13 mouse cellular contexts compared by ENCODE assay signal in genomic region chr5:93026437-93027119, GRCm38 (mm10). TPM values are rescaled to one million over a fixed set of nuclear protein-coding genes. Genes with fewer than 3 reads are reported as not detected.
DNase-seq lines count a peak whose midpoint lies in the region; ATAC-seq lines count a peak whose summit lies in the region.
"Had no signal": no experiment of that assay in that cellular context is flagged by ENCODE, and none has a peak within 500 bp of the region (broad histone marks: within the 10 kb centered on the region; RNA-seq: fewer than 3 reads in every experiment).

No protein-coding gene starts in this region.

- H3K4me2 ChIP-seq in hindbrain, embryonic 13.5 days, result no peak overlapping the region
- 0 out of 2 replicates have a peak overlapping the region, but pooled peaks have one; percentile 10 for H3K4me2 ChIP-seq in limb, embryonic 12.5 days
- H3K4me2 ChIP-seq in midbrain, embryonic 14.5 days (ENCODE audit: low read length), result no peak overlapping the region
- H3K4me2 ChIP-seq: hindbrain, embryonic 12.5 days had no signal

- H3K9me3 ChIP-seq in hindbrain, embryonic 10.5 days, result no peaks in the 10 kb centered on the region
- H3K9me3 ChIP-seq in hindbrain, embryonic 13.5 days, result no peaks in the 10 kb centered on the region
- no peaks in the 10 kb centered on the region for H3K9me3 ChIP-seq in embryonic facial prominence, embryonic 10.5 days
- H3K9me3 ChIP-seq in limb, embryonic 12.5 days, result no peaks in the 10 kb centered on the region
- no peaks in the 10 kb centered on the region for H3K9me3 ChIP-seq in midbrain, embryonic 14.5 days (ENCODE audit: control insufficient read depth, low read length)
- H3K9me3 ChIP-seq: hindbrain, embryonic 12.5 days had no signal

- peaks cover 42% of the 10 kb centered on the region for H3K4me1 ChIP-seq in hindbrain, embryonic 10.5 days (replicated peaks)
- H3K4me1 ChIP-seq in hindbrain, embryonic 13.5 days (replicated peaks), result no peaks in the 10 kb centered on the region; the same call in 1 of the 2 replicates
- H3K4me1 ChIP-seq in embryonic facial prominence, embryonic 10.5 days, result peaks cover 55% of the 10 kb centered on the region
- H3K4me1 ChIP-seq in limb, embryonic 12.5 days (replicated peaks), result peaks cover 37% of the 10 kb centered on the region
- H3K4me1 ChIP-seq in midbrain, embryonic 14.5 days (ENCODE audit: control insufficient read depth, insufficient read depth, low read length), result no peaks in the 10 kb centered on the region

- 41% methylated on average over 4 of the region's 4 CpGs for WGBS in hindbrain, embryonic 10.5 days
- 51% methylated on average over 4 of the region's 4 CpGs for WGBS in hindbrain, embryonic 13.5 days
- WGBS in embryonic facial prominence, embryonic 10.5 days, result 34% methylated on average over 4 of the region's 4 CpGs
- WGBS in limb, embryonic 12.5 days, result 25% methylated on average over 4 of the region's 4 CpGs
- 64% methylated on average over 4 of the region's 4 CpGs for WGBS in midbrain, embryonic 14.5 days

- no peak overlapping the region for H3K9ac ChIP-seq in hindbrain, embryonic 13.5 days
- H3K9ac ChIP-seq in limb, embryonic 12.5 days (replicated peaks), result no peak overlapping the region
- H3K9ac ChIP-seq in midbrain, embryonic 14.5 days (replicated peaks; ENCODE audit: low read length), result no peak overlapping the region
- H3K9ac ChIP-seq: hindbrain, embryonic 12.5 days had no signal

- H3K36me3 ChIP-seq in hindbrain, embryonic 10.5 days, result no peaks in the 10 kb centered on the region
- H3K36me3 ChIP-seq in hindbrain, embryonic 13.5 days, result no peaks in the 10 kb centered on the region
- H3K36me3 ChIP-seq in embryonic facial prominence, embryonic 10.5 days (replicated peaks), result no peaks in the 10 kb centered on the region
- no peaks in the 10 kb centered on the region for H3K36me3 ChIP-seq in limb, embryonic 12.5 days
- no peaks in the 10 kb centered on the region for H3K36me3 ChIP-seq in midbrain, embryonic 14.5 days (ENCODE audit: control insufficient read depth, insufficient read depth, low read length)
- H3K36me3 ChIP-seq: hindbrain, embryonic 12.5 days had no signal

- no peak for ATAC-seq in hindbrain, embryonic 13.5 days (ENCODE audit: low FRiP score)
- peak; percentile 24; the same call in 1 of the 2 replicates for ATAC-seq in limb, embryonic 12.5 days (ENCODE audit: insufficient number of reproducible peaks, insufficient read depth, low FRiP score, low TSS enrichment, low read depth)
- no peak for ATAC-seq in midbrain, embryonic 14.5 days (ENCODE audit: low FRiP score, low TSS enrichment)
- ATAC-seq: forebrain, embryonic 16.5 days had no signal

- no peak for DNase-seq in hindbrain, embryonic 10.5 days (ENCODE audit: low spot score)
- DNase-seq in ES-CJ7 (ENCODE audit: low read depth, low spot score), result peak; percentile 78
- DNase-seq in embryonic facial prominence, embryonic 10.5 days (ENCODE audit: low spot score), result no peak
- DNase-seq in c-Kit-positive CD71-positive TER-119-positive erythroid progenitor cells, embryonic 14.5 days (ENCODE audit: low spot score), result no peak
- DNase-seq in adrenal gland, postnatal 14 days, result no peak
- DNase-seq in midbrain, embryonic 14.5 days, result no peak
- DNase-seq: cerebellum, adult 9-10 months; lung, postnatal 14 days; right cerebral cortex, postnatal 25 days had no signal

- H3K4me3 ChIP-seq in hindbrain, embryonic 10.5 days, result no peak overlapping the region
- no peak overlapping the region for H3K4me3 ChIP-seq in hindbrain, embryonic 13.5 days
- H3K4me3 ChIP-seq in embryonic facial prominence, embryonic 10.5 days, result 0 out of 2 replicates have a peak overlapping the region, but pooled peaks have one; percentile 15
- H3K4me3 ChIP-seq in limb, embryonic 12.5 days (replicated peaks), result no peak overlapping the region
- H3K4me3 ChIP-seq in midbrain, embryonic 14.5 days (replicated peaks; ENCODE audit: low read depth, low read length), result no peak overlapping the region
- H3K4me3 ChIP-seq: hindbrain, embryonic 12.5 days had no signal

- H3K27ac ChIP-seq in hindbrain, embryonic 10.5 days, result peak overlapping the region; percentile 62
- H3K27ac ChIP-seq in hindbrain, embryonic 13.5 days, result no peak overlapping the region
- peak overlapping the region; percentile 65 for H3K27ac ChIP-seq in embryonic facial prominence, embryonic 10.5 days (replicated peaks)
- peak overlapping the region; percentile 41; the same call in 1 of the 2 replicates for H3K27ac ChIP-seq in limb, embryonic 12.5 days
- no peak overlapping the region for H3K27ac ChIP-seq in midbrain, embryonic 14.5 days (replicated peaks; ENCODE audit: low read depth, low read length)
- H3K27ac ChIP-seq: hindbrain, embryonic 12.5 days had no signal

- no peaks in the 10 kb centered on the region for H3K27me3 ChIP-seq in hindbrain, embryonic 10.5 days (ENCODE audit: insufficient read depth, poor library complexity, severe bottlenecking)
- no peaks in the 10 kb centered on the region for H3K27me3 ChIP-seq in hindbrain, embryonic 13.5 days
- H3K27me3 ChIP-seq in embryonic facial prominence, embryonic 10.5 days (replicated peaks; ENCODE audit: low read depth, poor library complexity, severe bottlenecking), result no peaks in the 10 kb centered on the region
- no peaks in the 10 kb centered on the region for H3K27me3 ChIP-seq in limb, embryonic 12.5 days
- no peaks in the 10 kb centered on the region for H3K27me3 ChIP-seq in midbrain, embryonic 14.5 days (ENCODE audit: control insufficient read depth, insufficient read depth, low read length)
- H3K27me3 ChIP-seq: hindbrain, embryonic 12.5 days had no signal

RNA-seq across cellular contexts. Expression of gene Sowahb, which starts 18.2 kb away (rescaled TPM):
- 0.47 and 0.86 TPM in 2 replicates for polyA plus RNA-seq in hindbrain, embryonic 10.5 days (2016; fragmentation: Nextera tagmentation; extraction: Ambion mirVana)
- not detected in 2 replicates for polyA plus RNA-seq in hindbrain, embryonic 13.5 days (2015; fragmentation: Nextera tagmentation; extraction: Ambion mirVana)
- polyA plus RNA-seq in embryonic facial prominence, embryonic 10.5 days (2016; fragmentation: Nextera tagmentation; extraction: Ambion mirVana), result 0.78 and 0.85 TPM in 2 replicates
- 0.64 and 0.73 TPM in 2 replicates for polyA plus RNA-seq in limb, embryonic 12.5 days (2016; fragmentation: Nextera tagmentation; extraction: Ambion mirVana)
- 0.78 TPM in 1 of 2 replicates, not detected in the other for total RNA-seq in adrenal gland, postnatal 14 days (2021)
- polyA plus RNA-seq in midbrain, embryonic 14.5 days (2014; fragmentation: Nextera tagmentation; extraction: Ambion mirVana), result 0.09 TPM in 1 of 2 replicates, not detected in the other
- polyA plus RNA-seq: forebrain, embryonic 16.5 days had no signal

Comparison
In these comparisons a context has a peak if more than half of its experiments do, and no peak if none do; other contexts are left out.
1. H3K27ac ChIP-seq: peak in hindbrain, embryonic 10.5 days (single experiment), embryonic facial prominence, embryonic 10.5 days (single experiment) and limb, embryonic 12.5 days (single experiment); none in hindbrain, embryonic 13.5 days (single experiment) and midbrain, embryonic 14.5 days (single experiment).